Mouse (Mus musculus) liver, embryonic 14.5 days (tissue): ENCODE data around the gene Nms. TPM values are rescaled to one million over a fixed set of nuclear protein-coding genes. Genes with fewer than 3 reads are reported as not detected.

ENCODE experiments used
- ATAC-seq: fragments of 200-750 bp; cut with Nextera tagmentation; 2 replicates; pipeline ENCODE4 v1.8.0; 2017; ENCODE audit warnings: moderate number of reproducible peaks, mild to moderate bottlenecking, moderate library complexity; ENCODE audit not compliant: insufficient read depth
- DNase-seq, 3 experiments: peaks; one replicate each; pipeline ENCODE4 v3.0.0-alpha.2; 2012 to 2013; ENCODE audit warnings: low read depth in 3 of 3, low spot score in 3 of 3
- H3K27ac ChIP-seq: fragments of 300-500 bp; sonication (generic); 2 replicates; pipeline ENCODE4 v1.5.1; 2014; ENCODE audit warnings: moderate library complexity, mild to moderate bottlenecking, control low read depth, inconsistent platforms
- H3K27me3 ChIP-seq: fragments of 300-500 bp; sonication (generic); 2 replicates; pipeline ENCODE4 v1.6.1; 2014; ENCODE audit warnings: mild to moderate bottlenecking, low read length, moderate library complexity; ENCODE audit not compliant: control insufficient read depth, insufficient read depth
- H3K36me3 ChIP-seq: fragments of 300-500 bp; sonication (generic); replicated peaks from 2 replicates; pipeline ENCODE4 v1.6.1; 2014; ENCODE audit warnings: low read depth; ENCODE audit not compliant: control insufficient read depth, insufficient read depth
- H3K4me1 ChIP-seq, 2 experiments: fragments of 200-500 bp in 1 of 2; fragments of 300-500 bp in 1 of 2; sonication (generic) in 1 of 2; replicated peaks; 2 replicates each; pipeline ENCODE4 v1.6.1; 2012 to 2014; ENCODE audit warnings: antibody characterized with exemption in 1 of 2, inconsistent platforms in 1 of 2, low read length in 1 of 2; ENCODE audit not compliant: control insufficient read depth in 2 of 2, insufficient read depth in 2 of 2
- H3K4me2 ChIP-seq: fragments of 300-500 bp; sonication (generic); 2 replicates; pipeline ENCODE4 v1.6.1; 2014; ENCODE audit warnings: low read depth, mild to moderate bottlenecking, control low read depth, moderate library complexity
- H3K4me3 ChIP-seq, 2 experiments: fragments of 200-500 bp in 1 of 2; fragments of 300-500 bp in 1 of 2; sonication (generic) in 1 of 2; 2 replicates each; pipeline ENCODE4 v1.5.1; 2012 to 2014; ENCODE audit warnings: low read depth in 2 of 2, low read length in 2 of 2, mild to moderate bottlenecking in 2 of 2, control low read depth in 1 of 2, inconsistent platforms in 1 of 2, moderate library complexity in 1 of 2; ENCODE audit not compliant: insufficient read depth in 1 of 2
- H3K9ac ChIP-seq: fragments of 300-500 bp; sonication (generic); replicated peaks from 2 replicates; pipeline ENCODE4 v1.6.1; 2014; ENCODE audit warnings: mild to moderate bottlenecking, control low read depth, moderate library complexity
- H3K9me3 ChIP-seq: fragments of 300-500 bp; sonication (generic); 2 replicates; pipeline ENCODE4 v1.6.1; 2016; ENCODE audit warnings: low read length, mixed read lengths; ENCODE audit not compliant: control insufficient read depth
- CTCF ChIP-seq: IDR thresholded peaks from 2 replicates; pipeline ENCODE4 v1.5.1; 2016; ENCODE audit warnings: antibody characterized with exemption, low read depth, control low read depth
- EP300 ChIP-seq: IDR thresholded peaks from 2 replicates; pipeline ENCODE4 v1.6.1; 2016; ENCODE audit warnings: antibody characterized with exemption, low read depth
- WGBS: fragments of 180-500 bp; shearing (Covaris S2); extraction: QIAGEN DNeasy Blood & Tissue Kit; methylation state at CpG from one replicate; pipeline ENCODE4 v1.1.7; 2014; ENCODE audit not compliant: insufficient replicate concordance; 5-methylcytosine and 5-hydroxymethylcytosine counted together
- polyA plus RNA-seq, 2 experiments: library from polyadenylated mRNA; depleted of rRNA in 1 of 2; stranded (reverse) in 1 of 2; unstranded in 1 of 2; fragments of >200 nt; fragmentation: Nextera tagmentation in 1 of 2; extraction: Ambion mirVana in 1 of 2; gene quantifications; 2 replicates each; pipeline versions ENCODE4 v1.2.1 to v1.2.3; 2012 to 2014

Gene Nms
- polyA plus RNA-seq (2012; rRNA removed) (not detected in 2 replicates), polyA plus RNA-seq (2014; fragmentation: Nextera tagmentation; extraction: Ambion mirVana) (not detected in 2 replicates)

DNA sequence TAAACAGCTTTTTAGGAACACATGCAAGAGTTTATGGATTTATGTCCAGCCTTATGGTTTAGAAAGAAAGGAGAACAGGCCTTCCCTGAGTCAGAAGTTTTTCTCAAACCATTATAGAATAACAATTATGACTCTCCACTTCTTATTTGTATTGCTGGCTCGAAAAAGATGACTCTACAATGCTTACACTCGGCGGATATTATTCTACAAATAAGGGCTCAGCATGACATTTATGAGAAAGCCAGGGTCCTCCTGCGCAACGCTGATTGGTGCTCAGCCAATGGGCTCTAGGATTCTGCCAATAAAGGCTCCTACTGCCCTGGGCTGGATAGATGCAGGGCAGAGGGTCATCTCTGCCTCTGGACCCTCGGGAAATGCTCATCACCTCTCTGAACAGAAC lies at the start of gene Nms:
Gene Nms, plus strand, starts transcription at position 301 of the 400 bp plus-strand sequence.
- no peak for ATAC-seq
- TF ChIP-seq CTCF (no peak), EP300 (no peak)
- Histone ChIP-seq H3K9me3 (no peaks in the 10 kb centered on the region), H3K27me3 (no peaks in the 10 kb centered on the region), H3K4me3 (no peak within 1 kb of the TSS), H3K9ac (no peak within 1 kb of the TSS), H3K4me1 (no peaks in the 10 kb centered on the region), H3K4me2 (no peak within 1 kb of the TSS), H3K27ac (no peak within 1 kb of the TSS), H3K36me3 (no peaks in the 10 kb centered on the region)
- WGBS, result 50% methylated on average over 6 of the region's 6 CpGs
- DNase-seq, result no peak

DNA sequence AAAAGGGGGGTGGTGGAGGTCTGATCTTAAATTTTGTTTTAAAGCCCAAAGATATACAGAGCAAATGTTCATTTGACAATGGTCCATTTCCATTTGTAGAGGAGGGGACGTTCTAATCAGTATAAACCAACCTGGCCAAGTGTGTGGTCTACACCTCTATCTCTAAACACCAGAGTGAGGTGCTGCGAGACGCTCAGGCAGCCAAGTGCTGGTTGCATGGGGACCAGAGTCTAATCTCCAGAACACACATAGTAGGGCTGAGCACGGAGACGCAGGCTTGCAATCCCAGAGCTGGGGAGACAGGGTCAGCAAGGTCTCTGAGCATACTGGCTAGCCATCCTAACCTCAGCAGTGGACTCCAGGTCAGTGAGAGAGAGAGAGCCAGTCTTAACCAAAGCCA lies 47.5 kb upstream of the Nms start:
- no peak overlapping the region for H3K9ac ChIP-seq
- H3K4me2 ChIP-seq, result no peak overlapping the region
- ATAC-seq, result no peak
- no peaks in the 10 kb centered on the region for H3K9me3 ChIP-seq
- H3K4me1 ChIP-seq, result no peaks in the 10 kb centered on the region
- 44% methylated on average over 5 of the region's 5 CpGs for WGBS
- H3K4me3 ChIP-seq, result no peak overlapping the region
- no peaks in the 10 kb centered on the region for H3K27me3 ChIP-seq
- H3K36me3 ChIP-seq, result no peaks in the 10 kb centered on the region
- TF ChIP-seq EP300, result no peak
- no peak for TF ChIP-seq CTCF
- no peak for DNase-seq
- no peak overlapping the region for H3K27ac ChIP-seq

DNA sequence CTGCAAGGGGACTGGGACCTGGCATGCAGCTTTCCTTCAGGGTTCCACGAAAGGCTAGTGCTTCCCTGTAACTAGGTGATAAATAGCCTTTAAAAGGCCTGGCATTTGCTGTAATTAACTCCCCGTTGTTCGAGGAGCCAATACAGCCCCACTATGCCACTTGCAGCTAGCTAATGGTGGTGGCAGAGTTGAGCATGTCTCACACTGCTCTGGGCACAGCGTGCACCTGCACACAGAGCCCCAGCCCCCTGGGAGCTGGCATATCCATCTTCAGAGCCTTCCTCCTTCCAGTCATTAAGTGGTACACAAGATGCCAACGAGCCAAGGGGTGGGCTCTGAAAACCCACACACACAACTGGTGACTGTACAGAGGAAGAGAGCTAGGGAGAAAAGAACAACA lies 45.9 kb upstream of the Nms start:
- H3K36me3 ChIP-seq, result no peaks in the 10 kb centered on the region
- no peaks in the 10 kb centered on the region for H3K4me1 ChIP-seq
- ATAC-seq, result no peak
- H3K9me3 ChIP-seq, result no peaks in the 10 kb centered on the region
- TF ChIP-seq EP300, result no peak
- TF ChIP-seq CTCF, result no peak
- H3K27ac ChIP-seq, result no peak overlapping the region
- H3K4me2 ChIP-seq, result no peak overlapping the region
- H3K4me3 ChIP-seq, result no peak overlapping the region
- 47% methylated on average over 5 of the region's 5 CpGs for WGBS
- H3K27me3 ChIP-seq, result peaks cover 12% of the 10 kb centered on the region
- H3K9ac ChIP-seq, result no peak overlapping the region
- DNase-seq, result no peak

DNA sequence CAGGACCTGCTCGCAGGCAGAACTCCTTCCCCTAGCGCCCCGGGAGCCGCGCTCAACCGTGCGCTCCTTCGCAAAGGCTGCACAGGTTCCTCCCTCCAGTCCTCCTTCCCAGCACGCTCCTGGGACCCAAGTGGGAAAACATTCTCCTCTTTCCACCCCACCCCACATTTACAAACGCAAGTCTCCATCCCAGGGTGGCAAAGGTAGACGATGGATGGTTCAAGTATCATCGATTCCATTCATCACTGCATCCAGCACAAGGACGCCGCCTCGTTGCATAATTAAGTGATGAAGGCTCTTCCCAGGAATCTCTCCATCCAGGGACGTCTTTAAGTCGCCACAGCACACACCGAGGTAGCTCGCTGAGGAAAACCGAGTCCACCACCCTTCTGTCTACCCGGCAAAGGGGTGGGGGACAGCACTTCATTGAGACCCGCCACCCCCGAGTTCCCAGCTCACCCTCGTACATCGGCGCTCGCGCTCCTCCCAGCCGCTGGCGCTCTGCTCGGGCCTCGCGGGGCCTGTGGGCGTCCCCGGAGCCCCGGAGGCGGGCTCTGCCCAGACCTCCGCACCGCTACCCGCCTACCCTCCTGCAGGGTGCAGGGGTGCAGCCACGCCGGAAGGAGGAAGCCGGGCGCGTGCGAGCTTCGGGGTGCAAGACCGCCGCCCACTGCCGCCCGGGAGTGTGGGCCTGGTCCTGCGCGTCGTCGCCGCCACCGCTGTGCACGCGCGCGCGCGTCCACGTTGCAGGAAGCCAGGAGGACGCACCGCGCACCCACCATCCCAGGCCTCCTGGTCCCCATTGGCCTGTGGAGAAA lies 41.3 kb upstream of the Nms start, which contains the start of gene Chst10:
Gene Chst10, minus strand, starts transcription at position 731 of the 818 bp plus-strand sequence.
- no peak within 1 kb of the TSS for H3K9ac ChIP-seq
- no peaks in the 10 kb centered on the region for H3K4me1 ChIP-seq
- peaks cover 12% of the 10 kb centered on the region for H3K27me3 ChIP-seq
- peak within 1 kb of the TSS; percentile 30 to 41 for H3K4me3 ChIP-seq
- TF ChIP-seq EP300 (no peak), CTCF (no peak)
- no peak for DNase-seq
- no peaks in the 10 kb centered on the region for H3K36me3 ChIP-seq
- H3K9me3 ChIP-seq, result no peaks in the 10 kb centered on the region
- peak within 1 kb of the TSS; percentile 51 for H3K4me2 ChIP-seq
- no peak for ATAC-seq
- WGBS, result 1% methylated on average over 66 of the region's 67 CpGs
- H3K27ac ChIP-seq, result no peak within 1 kb of the TSS

DNA sequence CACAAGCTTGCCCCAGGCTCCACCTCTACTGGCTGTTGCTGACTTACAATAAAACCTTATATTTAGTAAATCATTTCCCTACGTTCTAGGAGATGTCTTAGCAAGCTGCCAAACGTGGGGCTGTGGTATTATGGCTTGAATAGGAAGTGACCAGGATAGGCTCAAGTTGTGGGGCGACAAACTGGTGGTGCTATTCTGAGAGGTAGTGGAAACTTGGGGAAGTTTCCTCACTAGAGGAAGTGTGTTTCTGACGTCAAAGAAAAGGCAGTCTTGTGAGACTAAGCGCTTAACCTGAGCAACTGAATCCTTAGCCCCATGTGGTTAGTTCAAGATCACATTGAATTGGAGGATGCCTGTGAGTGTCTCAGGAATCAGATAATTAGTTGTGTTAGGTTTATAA lies 36.4 kb upstream of the Nms start:
- 20% methylated on average over 5 of the region's 5 CpGs for WGBS
- Histone ChIP-seq H3K27ac (no peak overlapping the region), H3K4me2 (no peak overlapping the region), H3K4me3 (no peak overlapping the region), H3K4me1 (no peaks in the 10 kb centered on the region), H3K9ac (no peak overlapping the region), H3K36me3 (no peaks in the 10 kb centered on the region), H3K9me3 (no peaks in the 10 kb centered on the region), H3K27me3 (peaks cover 5% of the 10 kb centered on the region)
- TF ChIP-seq EP300 (no peak), CTCF (no peak)
- no peak for ATAC-seq
- no peak for DNase-seq
